Mouse (Mus musculus): Measurements from ENCODE around the gene Snrpd3. TPM values are rescaled to one million over a fixed set of nuclear protein-coding genes. Genes with fewer than 3 reads are reported as not detected.
"Not testable (repeated sequence)": the region's sequence is repeated elsewhere in the genome, so short reads cannot be mapped to it uniquely, and the experiment has no call there.

Gene Snrpd3
- polyA plus RNA-seq, 1 experiment from 2014 or later: 119 TPM

DNA sequence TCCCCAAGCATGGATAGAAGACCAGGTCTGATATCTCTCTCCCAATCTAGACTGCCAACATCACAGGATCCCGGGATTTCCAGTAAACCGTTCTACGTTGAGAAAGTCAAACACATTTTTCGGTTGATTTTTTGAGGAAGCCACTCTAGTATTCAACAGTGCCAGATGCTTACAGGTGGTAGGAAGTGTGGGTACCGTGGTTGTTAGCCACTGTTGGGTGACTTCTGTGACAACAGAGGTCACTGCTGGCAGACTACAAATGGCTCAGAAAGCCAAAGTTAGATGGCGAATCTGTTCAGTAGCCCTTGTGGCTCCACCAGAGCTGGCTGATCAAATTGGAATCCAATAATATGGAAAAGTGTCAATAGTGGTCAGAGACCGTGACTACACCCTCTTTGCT, 13.7 kb upstream of the Snrpd3 start:
- Histone ChIP-seq H3K36me3 (peaks cover 55% of the 10 kb centered on the region), H3K9ac (no peak overlapping the region), H3K4me2 (no peak overlapping the region), H3K27ac (no peak overlapping the region), H3K4me3 (no peak overlapping the region), H3K9me3 (replicated peaks) (no peaks in the 10 kb centered on the region), H3K27me3 (replicated peaks) (no peaks in the 10 kb centered on the region), H3K4me1 (peaks cover 24% of the 10 kb centered on the region)
- 77% methylated on average over 7 of the region's 7 CpGs for WGBS (ENCODE audit: insufficient replicate concordance)
- ATAC-seq: no peak

DNA sequence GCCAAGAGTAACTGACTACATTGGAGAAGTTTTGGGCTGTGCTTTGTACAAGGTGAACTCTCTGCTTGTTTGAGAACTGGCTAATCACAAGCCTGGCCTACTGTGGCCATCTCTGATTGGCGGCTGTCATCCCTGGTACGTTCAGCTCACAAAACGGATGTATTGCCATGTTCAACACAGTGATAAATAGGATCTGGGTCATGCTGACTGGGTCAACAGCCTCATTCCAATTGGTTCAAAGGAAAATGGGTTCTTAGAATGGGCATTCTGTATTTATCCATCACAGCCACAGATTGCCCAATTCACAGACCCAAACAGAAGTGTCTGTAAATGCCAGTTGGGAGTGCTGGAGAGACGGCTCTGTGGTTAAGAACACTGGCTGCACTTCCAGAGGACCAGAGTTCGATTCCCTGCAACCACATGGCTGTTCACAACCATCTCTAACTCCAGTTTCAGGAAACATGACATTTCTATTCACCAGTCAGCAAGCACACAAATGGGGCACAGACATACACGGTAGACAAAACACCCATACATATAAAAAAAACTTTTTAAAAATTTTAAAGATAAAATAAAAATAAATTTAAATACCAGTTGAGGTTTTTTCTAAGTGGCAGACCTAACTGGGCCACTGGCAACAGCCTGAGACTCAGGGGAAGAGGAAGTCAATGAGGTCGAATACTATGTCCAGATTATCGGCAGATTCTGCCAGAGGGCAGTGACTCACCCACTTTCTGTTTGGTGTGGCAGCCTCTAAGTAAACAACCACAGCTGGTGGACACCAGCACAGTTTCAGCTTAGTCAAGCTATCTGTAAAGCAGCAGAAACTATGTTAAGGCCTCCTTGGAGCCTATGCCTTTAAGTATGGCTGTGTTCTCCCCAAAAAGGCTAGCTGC, 12.9 kb upstream of the Snrpd3 start:
- 60% methylated on average over 8 of the region's 8 CpGs for WGBS (ENCODE audit: insufficient replicate concordance)
- Histone ChIP-seq H3K4me2 (no peak overlapping the region), H3K4me3 (no peak overlapping the region), H3K27ac (peak overlapping the region; percentile 74), H3K4me1 (peaks cover 24% of the 10 kb centered on the region), H3K9me3 (replicated peaks) (no peaks in the 10 kb centered on the region), H3K27me3 (replicated peaks) (no peaks in the 10 kb centered on the region), H3K9ac (no peak overlapping the region), H3K36me3 (peaks cover 63% of the 10 kb centered on the region)
- ATAC-seq: peak; percentile 52

DNA sequence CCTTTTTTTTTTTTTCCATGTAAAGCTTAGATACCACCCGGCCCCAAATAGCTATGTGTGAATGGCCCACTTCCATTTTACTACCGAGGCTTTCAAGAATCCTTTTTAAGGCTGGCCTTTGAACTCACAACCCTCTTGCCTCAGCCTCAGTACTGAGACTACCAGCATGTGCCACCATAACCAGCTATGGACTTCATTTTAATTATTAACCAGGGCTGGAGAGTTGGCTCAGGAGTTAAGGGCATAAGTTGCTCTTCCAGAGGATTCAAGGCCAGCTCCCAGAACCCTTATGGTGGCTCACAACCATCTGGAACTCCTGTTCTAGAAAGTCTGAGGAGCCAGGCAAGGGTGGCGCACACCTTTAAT, 12.2 kb upstream of the Snrpd3 start:
- no peaks in the 10 kb centered on the region for H3K27me3 ChIP-seq (replicated peaks)
- no peaks in the 10 kb centered on the region for H3K9me3 ChIP-seq (replicated peaks)
- H3K4me3 ChIP-seq: no peak overlapping the region
- 59% methylated on average over 3 of the region's 3 CpGs for whole genome bisulfite sequencing (ENCODE audit: insufficient replicate concordance)
- H3K36me3 ChIP-seq: peaks cover 70% of the 10 kb centered on the region
- no peak overlapping the region for H3K9ac ChIP-seq
- H3K4me2 ChIP-seq: no peak overlapping the region
- no peak for ATAC-seq
- H3K4me1 ChIP-seq: peaks cover 20% of the 10 kb centered on the region
- H3K27ac ChIP-seq: peak overlapping the region; percentile 74

DNA sequence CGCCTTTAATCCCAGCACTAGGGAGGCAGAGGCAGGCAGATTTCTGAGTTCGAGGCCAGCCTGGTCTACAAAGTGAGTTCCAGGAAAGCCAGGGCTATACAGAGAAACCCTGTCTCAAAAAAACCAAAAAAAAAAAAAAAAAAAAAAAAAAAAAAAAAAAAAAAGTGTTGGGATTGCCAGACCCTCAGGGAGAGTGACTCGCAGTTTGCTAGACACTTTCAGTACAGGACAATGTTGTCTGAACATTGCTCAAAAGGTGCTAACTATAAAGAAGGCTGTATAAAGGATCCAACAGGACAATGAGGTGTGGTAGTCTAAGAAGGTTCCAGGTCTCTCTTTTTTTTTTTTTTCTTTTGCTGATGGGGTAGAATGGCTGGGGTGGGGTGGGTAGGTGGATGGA, 11.4 kb upstream of the Snrpd3 start:
- H3K4me2 ChIP-seq: not testable (repeated sequence)

DNA sequence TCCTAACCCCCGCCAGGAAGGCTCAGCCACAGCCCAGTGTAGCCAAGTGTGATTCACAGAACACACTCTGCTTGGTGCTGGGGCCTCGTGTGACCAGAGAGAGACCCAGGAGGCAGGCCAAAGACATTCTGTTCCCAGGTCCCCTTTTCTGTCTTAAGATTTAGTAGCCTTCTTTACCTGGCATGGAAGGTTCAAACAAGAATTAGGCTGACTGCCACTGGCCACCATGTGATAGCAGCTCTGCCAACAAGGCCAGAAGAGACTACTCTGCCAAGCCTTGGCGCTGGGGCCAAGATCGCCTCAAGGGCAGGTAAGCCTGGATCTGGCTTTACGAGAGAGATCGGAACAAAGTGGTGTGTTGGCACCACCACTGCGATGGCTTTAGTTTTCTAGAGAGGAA, 6.9 kb upstream of the Snrpd3 start:
- Histone ChIP-seq H3K9me3 (replicated peaks) (no peaks in the 10 kb centered on the region), H3K4me1 (peaks cover 36% of the 10 kb centered on the region), H3K27ac (no peak overlapping the region), H3K4me3 (no peak overlapping the region), H3K36me3 (peaks cover 77% of the 10 kb centered on the region), H3K9ac (no peak overlapping the region), H3K4me2 (no peak overlapping the region), H3K27me3 (replicated peaks) (no peaks in the 10 kb centered on the region)
- 93% methylated on average over 7 of the region's 7 CpGs for WGBS (ENCODE audit: insufficient replicate concordance)
- ATAC-seq: no peak

More for the DNA sequence above, 11.4 kb upstream of the Snrpd3 start:
- H3K9me3 ChIP-seq (replicated peaks); H3K9ac ChIP-seq; H3K27ac ChIP-seq; ATAC-seq; H3K27me3 ChIP-seq (replicated peaks); H3K4me3 ChIP-seq: not testable (repeated sequence)
- H3K4me1 ChIP-seq: peaks cover 12% of the 10 kb centered on the region
- peaks cover 78% of the 10 kb centered on the region for H3K36me3 ChIP-seq
- 74% methylated on average over 3 of the region's 3 CpGs for WGBS (ENCODE audit: insufficient replicate concordance)

DNA sequence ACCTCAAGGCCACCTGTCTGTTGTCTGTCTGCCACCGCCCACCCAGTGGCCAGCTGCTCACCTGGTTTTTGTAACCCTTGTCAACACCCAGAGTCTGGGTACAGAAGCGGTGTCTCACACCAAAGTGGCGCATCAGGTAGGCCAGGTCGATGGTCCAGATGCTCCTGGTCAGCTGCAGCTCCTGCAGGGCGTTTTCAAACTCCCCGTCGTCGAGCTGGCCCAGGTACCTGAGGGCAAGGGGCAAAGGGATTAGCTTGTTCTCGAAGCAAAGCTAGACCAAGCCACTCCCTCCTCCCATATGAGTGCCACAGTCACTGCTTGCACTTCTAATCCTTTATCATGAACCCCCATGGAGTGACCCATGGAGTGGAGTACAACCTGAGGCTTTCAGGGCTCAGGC, 6.3 kb upstream of the Snrpd3 start:
- no peak overlapping the region for H3K27ac ChIP-seq
- H3K4me1 ChIP-seq: peaks cover 42% of the 10 kb centered on the region
- no peak overlapping the region for H3K9ac ChIP-seq
- H3K9me3 ChIP-seq (replicated peaks): no peaks in the 10 kb centered on the region
- H3K36me3 ChIP-seq: peaks cover 77% of the 10 kb centered on the region
- no peak overlapping the region for H3K4me3 ChIP-seq
- ATAC-seq: no peak
- 92% methylated on average over 9 of the region's 9 CpGs for WGBS (ENCODE audit: insufficient replicate concordance)
- no peaks in the 10 kb centered on the region for H3K27me3 ChIP-seq (replicated peaks)
- no peak overlapping the region for H3K4me2 ChIP-seq

DNA sequence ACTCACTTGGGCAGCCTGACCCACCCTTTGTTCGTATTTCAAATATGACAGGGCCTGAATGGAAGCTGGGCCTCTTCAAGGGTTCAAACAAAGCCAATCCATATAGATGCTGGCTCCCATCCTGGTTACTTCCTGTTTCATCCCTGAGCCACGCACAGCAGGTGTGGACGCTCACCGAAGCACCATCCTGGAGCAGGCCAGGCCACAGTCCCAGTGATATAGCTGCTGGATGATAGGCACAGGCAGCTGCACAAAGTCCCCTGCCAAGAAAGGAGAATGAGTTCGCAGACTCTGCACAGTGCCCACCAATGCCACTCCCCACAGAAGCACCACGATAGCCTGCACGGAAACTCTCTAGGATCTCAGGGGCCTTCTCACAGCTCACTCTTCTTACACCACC, 5.5 kb upstream of the Snrpd3 start:
- Histone ChIP-seq H3K36me3 (peaks cover 68% of the 10 kb centered on the region), H3K27me3 (replicated peaks) (no peaks in the 10 kb centered on the region), H3K27ac (no peak overlapping the region), H3K9me3 (replicated peaks) (no peaks in the 10 kb centered on the region), H3K4me2 (no peak overlapping the region), H3K4me1 (peaks cover 46% of the 10 kb centered on the region), H3K9ac (no peak overlapping the region), H3K4me3 (no peak overlapping the region)
- 91% methylated on average over 7 of the region's 7 CpGs for WGBS (ENCODE audit: insufficient replicate concordance)
- no peak for ATAC-seq

DNA sequence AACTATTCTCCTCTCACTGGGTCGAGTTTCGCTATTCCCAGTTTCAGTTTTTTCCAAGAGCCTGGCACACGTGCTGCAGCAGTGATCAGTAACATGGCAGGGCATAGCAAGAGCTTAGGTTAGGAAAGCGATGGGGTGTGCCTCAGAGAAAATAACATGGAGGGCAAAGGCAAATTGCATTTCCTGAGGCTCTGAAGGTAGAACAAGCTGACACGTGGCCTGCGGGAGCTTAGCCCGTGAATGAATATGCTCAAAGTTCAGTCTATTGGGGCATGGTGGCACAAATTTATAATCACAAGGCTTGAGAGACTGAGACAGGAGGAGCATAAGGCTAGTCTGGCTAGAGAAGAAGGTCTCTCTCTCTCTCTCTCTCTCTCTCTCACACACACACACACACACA, 4.6 kb upstream of the Snrpd3 start:
- peak overlapping the region; percentile 98; the same call in 1 of the 2 replicates for H3K27ac ChIP-seq
- H3K4me1 ChIP-seq: peaks cover 46% of the 10 kb centered on the region
- ATAC-seq: no peak
- peak overlapping the region; percentile 97; the same call in 1 of the 2 replicates for H3K4me3 ChIP-seq
- WGBS (ENCODE audit: insufficient replicate concordance): 89% methylated on average over 7 of the region's 7 CpGs
- H3K4me2 ChIP-seq: peak overlapping the region; percentile 93; the same call in 1 of the 2 replicates
- H3K9me3 ChIP-seq (replicated peaks): no peaks in the 10 kb centered on the region
- no peaks in the 10 kb centered on the region for H3K27me3 ChIP-seq (replicated peaks)
- peak overlapping the region; percentile 98; the same call in 1 of the 2 replicates for H3K9ac ChIP-seq
- H3K36me3 ChIP-seq: peaks cover 59% of the 10 kb centered on the region

DNA sequence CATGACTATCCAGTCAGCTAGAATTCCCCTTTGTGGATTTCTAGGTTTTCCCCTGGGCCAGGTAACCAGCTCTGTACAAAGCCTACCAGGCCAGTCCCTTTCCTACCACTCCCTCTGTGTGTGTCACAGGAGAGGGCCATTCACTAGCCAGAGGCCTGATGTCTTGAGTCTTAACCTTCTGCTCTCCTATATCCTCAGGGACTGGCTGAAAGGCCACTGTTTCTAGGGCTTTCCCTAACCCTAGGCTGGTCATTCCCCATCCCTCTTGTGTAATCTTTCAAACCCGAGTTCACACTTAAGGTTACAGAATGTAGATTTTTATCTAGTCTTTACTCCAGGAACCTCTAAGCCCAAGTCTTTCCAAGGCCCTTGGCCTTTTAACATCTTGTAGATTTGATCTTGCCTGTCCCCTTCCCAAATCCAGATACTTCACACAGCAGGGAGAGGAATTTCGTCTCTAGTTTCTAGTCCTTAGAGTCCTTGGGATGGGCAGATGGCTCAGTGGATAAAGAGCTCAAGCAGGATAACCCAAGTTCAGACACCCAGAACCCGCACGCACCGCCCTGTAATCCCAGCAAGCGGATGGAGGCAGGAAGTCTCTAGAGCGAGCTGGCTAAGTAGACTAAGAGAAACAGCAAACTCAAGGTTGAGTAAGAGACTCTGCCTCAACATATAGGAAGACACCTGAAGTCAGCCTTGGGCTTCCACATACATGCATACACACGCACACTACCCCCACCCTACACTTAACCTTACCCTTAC, 3.9 kb upstream of the Snrpd3 start:
- H3K4me3 ChIP-seq: peak overlapping the region; percentile 97
- H3K4me1 ChIP-seq: peaks cover 47% of the 10 kb centered on the region
- no peaks in the 10 kb centered on the region for H3K27me3 ChIP-seq (replicated peaks)
- H3K9me3 ChIP-seq (replicated peaks): no peaks in the 10 kb centered on the region
- H3K4me2 ChIP-seq: peak overlapping the region; percentile 93
- H3K27ac ChIP-seq: peak overlapping the region; percentile 98
- peak overlapping the region; percentile 98 for H3K9ac ChIP-seq
- WGBS (ENCODE audit: insufficient replicate concordance): 66% methylated on average over 8 of the region's 8 CpGs
- peaks cover 52% of the 10 kb centered on the region for H3K36me3 ChIP-seq
- ATAC-seq: no peak

DNA sequence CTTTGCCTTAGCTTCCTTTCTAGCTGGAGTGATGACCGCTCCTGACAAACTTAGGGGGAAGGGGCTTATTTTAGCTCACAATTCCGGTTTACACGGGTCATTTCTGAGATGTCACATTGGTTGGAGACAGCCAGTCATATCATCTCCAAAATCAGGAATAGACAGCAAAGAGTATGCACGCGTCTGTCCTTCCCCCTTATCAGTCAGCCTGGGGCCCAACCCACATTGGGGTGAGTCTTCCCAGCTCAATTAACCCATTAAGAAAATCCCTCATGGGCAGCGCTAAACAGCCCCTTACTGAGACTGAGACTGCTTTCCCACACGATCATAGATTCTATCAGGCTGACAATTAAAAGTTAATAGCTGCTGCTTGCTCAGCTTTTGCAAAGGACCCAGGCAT, 3.0 kb upstream of the Snrpd3 start:
- peaks cover 56% of the 10 kb centered on the region for H3K4me1 ChIP-seq
- peak overlapping the region; percentile 98 for H3K9ac ChIP-seq
- peak overlapping the region; percentile 93 for H3K4me2 ChIP-seq
- H3K27me3 ChIP-seq (replicated peaks): no peaks in the 10 kb centered on the region
- H3K4me3 ChIP-seq: peak overlapping the region; percentile 97
- peak overlapping the region; percentile 98 for H3K27ac ChIP-seq
- no peaks in the 10 kb centered on the region for H3K9me3 ChIP-seq (replicated peaks)
- peak; percentile 17; the same call in 1 of the 2 replicates for ATAC-seq
- peaks cover 48% of the 10 kb centered on the region for H3K36me3 ChIP-seq
- WGBS (ENCODE audit: insufficient replicate concordance): 14% methylated on average over 7 of the region's 7 CpGs

DNA sequence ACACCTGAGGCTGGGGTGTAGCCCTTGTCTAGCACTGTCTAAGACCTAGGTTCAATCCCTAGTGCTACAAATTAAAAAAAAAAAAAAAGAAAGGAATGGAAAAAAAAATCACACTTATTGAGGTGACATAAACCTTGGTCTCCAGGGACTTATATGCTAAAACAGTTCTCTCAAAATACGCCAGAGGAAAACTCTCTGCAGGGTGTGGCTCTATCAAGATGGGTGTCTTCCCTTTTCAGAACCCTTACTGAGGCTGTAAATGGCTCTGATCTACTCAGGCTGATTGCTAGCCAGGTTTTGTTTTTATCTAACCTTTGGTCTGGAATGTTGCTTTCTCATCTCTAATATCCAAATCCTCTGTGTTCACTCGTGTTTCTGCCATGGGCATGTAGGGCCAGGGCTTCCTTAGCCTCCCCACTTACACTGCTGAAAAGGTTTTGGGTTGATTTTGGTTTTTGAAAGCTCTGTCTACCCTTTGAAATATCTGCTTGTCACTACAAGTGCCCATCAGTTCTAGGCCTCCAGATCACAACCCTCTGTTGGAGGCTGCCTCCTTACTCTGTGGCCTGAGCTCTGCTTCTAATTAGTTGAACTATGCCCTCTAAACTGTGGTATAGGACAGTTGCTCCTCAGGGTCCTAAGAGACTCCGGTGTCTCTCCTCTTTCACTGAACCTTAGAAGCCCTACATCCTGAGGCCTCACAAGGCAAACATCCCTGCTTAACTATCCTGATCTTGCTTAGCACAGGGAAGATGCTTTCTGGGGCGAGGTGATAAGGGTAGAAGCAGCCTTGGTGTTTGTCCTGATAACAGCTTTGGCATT, 1.9 kb upstream of the Snrpd3 start:
- Histone ChIP-seq H3K27me3 (replicated peaks) (no peaks in the 10 kb centered on the region), H3K27ac (peak overlapping the region; percentile 98), H3K4me1 (peaks cover 66% of the 10 kb centered on the region), H3K4me3 (peak overlapping the region; percentile 97), H3K4me2 (peak overlapping the region; percentile 93), H3K36me3 (peaks cover 48% of the 10 kb centered on the region), H3K9me3 (replicated peaks) (no peaks in the 10 kb centered on the region), H3K9ac (peak overlapping the region; percentile 98)
- 17% methylated on average over 4 of the region's 4 CpGs for WGBS (ENCODE audit: insufficient replicate concordance)
- peak; percentile 76 for ATAC-seq
